Mouse (Mus musculus) liver, embryonic 14.5 days (tissue): ENCODE data around the gene Tmem189.

Experiments
- CTCF ChIP-seq: IDR thresholded peaks from 2 replicates; pipeline ENCODE4 v1.5.1; 2016; ENCODE audit warnings: antibody characterized with exemption, low read depth, control low read depth
- EP300 ChIP-seq: IDR thresholded peaks from 2 replicates; pipeline ENCODE4 v1.6.1; 2016; ENCODE audit warnings: antibody characterized with exemption, low read depth

GRCm38 (mm10) chr2:167594444-167594934 lies 95.1 kb downstream of the Tmem189 start:
- no peak for TF ChIP-seq EP300
- TF ChIP-seq CTCF = no peak
